Mouse (Mus musculus) CD4-positive naive resting alpha-beta T cell, adult 57 days (primary cell): ENCODE measurements around the gene P3h3. TPM values are rescaled to one million over a fixed set of nuclear protein-coding genes. Genes with fewer than 3 reads are reported as not detected.

Source experiments
- total RNA-seq: library from RNA; stranded (reverse); gene quantifications from one replicate; pipeline ENCODE4 v1.2.4, GENCODE M21; 2023

The P3h3 gene
- total RNA-seq, result 1.0 TPM

GRCm38 (mm10) chr6:124856916-124857839 lies at the start of gene P3h3:
P3h3 (minus strand) TSS chr6:124857752.

GRCm38 (mm10) chr6:124887986-124888385 lies 30.4 kb upstream of the P3h3 start, which contains the start of gene Cd4:
Cd4 (minus strand) TSS chr6:124888221.

GRCm38 (mm10) chr6:124863658-124864298 lies 6.2 kb upstream of the P3h3 start, which contains the start of gene Gpr162:
Gpr162 (minus strand) TSS chr6:124863983.

GRCm38 (mm10) chr6:124840241-124841167 lies 17.0 kb downstream of the P3h3 start, which contains the start of gene Gnb3:
Gnb3 (minus strand) TSS chr6:124840275.

GRCm38 (mm10) chr6:124828868-124829798 lies 28.4 kb downstream of the P3h3 start, which contains the start of the genes Usp5 and Cdca3:
Usp5 (minus strand) TSS chr6:124829484.
Cdca3 (plus strand) TSS chr6:124829547.

GRCm38 (mm10) chr6:124813933-124814332 lies 43.6 kb downstream of the P3h3 start, which contains the start of gene Tpi1:
Tpi1 (minus strand) TSS chr6:124814296.

GRCm38 (mm10) chr6:124808358-124809012 lies 49.1 kb downstream of the P3h3 start, which contains the start of gene Spsb2:
Spsb2 (plus strand) TSS chr6:124808661.

Other genes starting within 250 kb of the P3h3 start
- gene C1s2, start 221.7 kb downstream of the P3h3 start, total RNA-seq, result 0.21 TPM
- 82.6 TPM for gene Lpcat3, start 194.7 kb downstream of the P3h3 start, total RNA-seq
- gene Emg1, start 145.6 kb downstream of the P3h3 start, total RNA-seq, result 168 TPM
- 186 TPM for gene Phb2, start 145.4 kb downstream of the P3h3 start, total RNA-seq
- 178 TPM for gene Ptpn6, start 119.0 kb downstream of the P3h3 start, total RNA-seq
- 265 TPM for gene Grcc10, start 116.4 kb downstream of the P3h3 start, total RNA-seq
- 1.5 TPM for gene Gm45234, start 101.7 kb downstream of the P3h3 start, total RNA-seq
- 188 TPM for gene Atn1, start 101.2 kb downstream of the P3h3 start, total RNA-seq
- gene Eno2, start 88.1 kb downstream of the P3h3 start, total RNA-seq, result 2.7 TPM
- gene Lrrc23, start 78.0 kb downstream of the P3h3 start, total RNA-seq, result 10.8 TPM
- gene Spsb2, start 49.1 kb downstream of the P3h3 start, total RNA-seq, result 3.6 TPM
- gene Tpi1, start 43.5 kb downstream of the P3h3 start, total RNA-seq, result 31.2 TPM
- 58.0 TPM for gene Usp5, start 28.3 kb downstream of the P3h3 start, total RNA-seq
- 1.8 TPM for gene Cdca3, start 28.2 kb downstream of the P3h3 start, total RNA-seq
- gene Gnb3, start 17.5 kb downstream of the P3h3 start, total RNA-seq, result not detected
- 2.3 TPM for gene Gpr162, start 6.2 kb upstream of the P3h3 start, total RNA-seq
- gene Cd4, start 30.5 kb upstream of the P3h3 start, total RNA-seq, result 458 TPM
- gene Lag3, start 54.0 kb upstream of the P3h3 start, total RNA-seq, result 1.6 TPM
- 75.5 TPM for gene Ptms, start 62.4 kb upstream of the P3h3 start, total RNA-seq
- gene Mlf2, start 73.6 kb upstream of the P3h3 start, total RNA-seq, result 86.9 TPM
- gene Cops7a, start 107.8 kb upstream of the P3h3 start, total RNA-seq, result 35.8 TPM
- 0.89 TPM for gene Pianp, start 138.9 kb upstream of the P3h3 start, total RNA-seq
- 88.6 TPM for gene Zfp384, start 151.4 kb upstream of the P3h3 start, total RNA-seq
- gene Ing4, start 182.0 kb upstream of the P3h3 start, total RNA-seq, result 73.3 TPM
- gene Acrbp, start 191.9 kb upstream of the P3h3 start, total RNA-seq, result 12.8 TPM
- gene Lpar5, start 210.2 kb upstream of the P3h3 start, total RNA-seq, result 16.1 TPM
- gene Chd4, start 238.2 kb upstream of the P3h3 start, total RNA-seq, result 314 TPM